Mouse (Mus musculus) erythroblast, embryonic 14.5 days (primary cell): Measurements from ENCODE around the gene Itgb3.

Experiments used
- GATA1 ChIP-seq: IDR thresholded peaks from 2 replicates; pipeline ENCODE4 v1.6.1; 2012; ENCODE audit warnings: low read length, inconsistent platforms, mixed read lengths
- TAL1 ChIP-seq: IDR thresholded peaks from 3 replicates; pipeline ENCODE4 v1.6.1; 2012; ENCODE audit warnings: low read length, inconsistent platforms, mixed read lengths

DNA sequence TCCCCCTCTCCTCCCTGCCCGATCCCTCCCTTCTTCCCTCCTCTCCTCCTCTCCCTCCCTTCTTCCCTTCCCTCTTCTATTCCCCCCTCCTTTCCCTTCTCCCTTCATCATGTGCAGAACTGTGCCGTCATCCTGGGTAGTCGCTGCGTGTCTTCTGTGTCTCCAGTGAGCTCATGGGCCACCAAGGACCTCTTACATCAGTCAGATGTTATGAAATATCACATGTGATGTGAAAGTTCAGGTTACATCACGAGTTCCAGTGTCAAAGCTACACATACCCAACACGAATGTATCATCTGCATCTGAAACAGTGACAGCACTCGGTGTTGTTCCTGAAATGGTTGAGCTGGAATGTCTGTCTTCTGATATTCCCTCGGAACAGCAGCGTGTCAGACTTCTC, 42.6 kb upstream of the Itgb3 start:
- TF ChIP-seq GATA1, result no peak
- no peak for TF ChIP-seq TAL1
